Mouse (Mus musculus) limb, embryonic 11.5 days (tissue): ENCODE measurements around the gene Plod2. TPM values are rescaled to one million over a fixed set of nuclear protein-coding genes. Genes with fewer than 3 reads are reported as not detected.

Experiments used
- ATAC-seq: fragments of 200-750 bp; cut with Nextera tagmentation; 2 replicates; pipeline ENCODE4 v1.8.0; 2017; ENCODE audit warnings: low read depth; ENCODE audit not compliant: insufficient number of reproducible peaks, low FRiP score, low TSS enrichment
- DNase-seq: peaks from one replicate; pipeline ENCODE4 v3.0.0-alpha.2; 2015; ENCODE audit warnings: low spot score
- H3K27ac ChIP-seq: fragments of 300-500 bp; sonication (generic); replicated peaks from 2 replicates; pipeline ENCODE4 v1.5.1; 2014; ENCODE audit warnings: low read depth, mild to moderate bottlenecking, low read length
- H3K27me3 ChIP-seq: fragments of 300-500 bp; sonication (generic); 2 replicates; pipeline ENCODE4 v1.6.1; 2014; ENCODE audit warnings: mild to moderate bottlenecking, low read length, mixed read lengths; ENCODE audit not compliant: control insufficient read depth, insufficient read depth
- H3K36me3 ChIP-seq: fragments of 300-500 bp; sonication (generic); 2 replicates; pipeline ENCODE4 v1.6.1; 2014; ENCODE audit warnings: mild to moderate bottlenecking, low read length, moderate library complexity, mixed read lengths; ENCODE audit not compliant: control insufficient read depth, insufficient read depth
- H3K4me1 ChIP-seq: fragments of 300-500 bp; sonication (generic); 2 replicates; pipeline ENCODE4 v1.6.1; 2014; ENCODE audit warnings: low read length, mixed read lengths; ENCODE audit not compliant: control insufficient read depth, insufficient read depth
- H3K4me2 ChIP-seq: fragments of 300-500 bp; sonication (generic); 2 replicates; pipeline ENCODE4 v1.6.1; 2014; ENCODE audit warnings: low read depth, mild to moderate bottlenecking, moderate library complexity; ENCODE audit not compliant: severe bottlenecking
- H3K4me3 ChIP-seq: fragments of 300-500 bp; sonication (generic); 2 replicates; pipeline ENCODE4 v1.5.1; 2014; ENCODE audit warnings: low read depth, low read length
- H3K9ac ChIP-seq: fragments of 300-500 bp; sonication (generic); 2 replicates; pipeline ENCODE4 v1.6.1; 2014; ENCODE audit warnings: mild to moderate bottlenecking, low read length
- H3K9me3 ChIP-seq: fragments of 300-500 bp; sonication (generic); 2 replicates; pipeline ENCODE4 v1.6.1; 2016; ENCODE audit warnings: low read length; ENCODE audit not compliant: control insufficient read depth
- WGBS: fragments of 180-500 bp; shearing (Covaris S2); extraction: QIAGEN DNeasy Blood & Tissue Kit; methylation state at CpG from one replicate; pipeline ENCODE4 v1.1.7; 2014; 5-methylcytosine and 5-hydroxymethylcytosine counted together
- polyA plus RNA-seq: library from polyadenylated mRNA; unstranded; fragments of >200 nt; fragmentation: Nextera tagmentation; extraction: Ambion mirVana; gene quantifications from 2 replicates; pipeline ENCODE4 v1.2.1, GENCODE M21; 2014

The Plod2 gene
- polyA plus RNA-seq, 1 experiment from 2014 or later, result 47.8 TPM

DNA sequence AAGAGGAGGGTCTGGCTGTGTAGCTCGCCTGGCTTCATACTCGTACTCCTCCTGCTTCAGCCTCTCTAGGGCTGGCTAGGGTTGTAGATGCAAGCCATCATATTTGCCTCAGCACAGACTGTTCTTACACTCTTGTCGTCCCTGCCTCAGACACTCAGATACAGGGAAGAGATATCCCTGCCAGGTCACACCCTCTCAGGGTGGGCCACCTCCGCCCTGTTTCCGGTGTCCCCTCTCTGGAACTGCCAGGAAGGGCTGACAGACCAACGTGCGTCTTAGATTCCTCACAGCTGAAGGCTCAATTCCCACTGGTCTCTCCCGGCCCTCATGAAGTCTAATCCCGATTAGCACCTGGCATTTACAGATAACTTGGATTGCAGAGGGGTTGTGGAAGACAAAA is 6.6 kb downstream of the Plod2 start:
- WGBS, result 88% methylated on average over 9 of the region's 9 CpGs
- Histone ChIP-seq H3K9me3 (no peaks in the 10 kb centered on the region), H3K27me3 (no peaks in the 10 kb centered on the region), H3K4me1 (peaks cover 11% of the 10 kb centered on the region), H3K4me2 (no peak overlapping the region), H3K27ac (no peak overlapping the region), H3K36me3 (no peaks in the 10 kb centered on the region), H3K4me3 (no peak overlapping the region), H3K9ac (no peak overlapping the region)
- no peak for DNase-seq
- no peak for ATAC-seq

DNA sequence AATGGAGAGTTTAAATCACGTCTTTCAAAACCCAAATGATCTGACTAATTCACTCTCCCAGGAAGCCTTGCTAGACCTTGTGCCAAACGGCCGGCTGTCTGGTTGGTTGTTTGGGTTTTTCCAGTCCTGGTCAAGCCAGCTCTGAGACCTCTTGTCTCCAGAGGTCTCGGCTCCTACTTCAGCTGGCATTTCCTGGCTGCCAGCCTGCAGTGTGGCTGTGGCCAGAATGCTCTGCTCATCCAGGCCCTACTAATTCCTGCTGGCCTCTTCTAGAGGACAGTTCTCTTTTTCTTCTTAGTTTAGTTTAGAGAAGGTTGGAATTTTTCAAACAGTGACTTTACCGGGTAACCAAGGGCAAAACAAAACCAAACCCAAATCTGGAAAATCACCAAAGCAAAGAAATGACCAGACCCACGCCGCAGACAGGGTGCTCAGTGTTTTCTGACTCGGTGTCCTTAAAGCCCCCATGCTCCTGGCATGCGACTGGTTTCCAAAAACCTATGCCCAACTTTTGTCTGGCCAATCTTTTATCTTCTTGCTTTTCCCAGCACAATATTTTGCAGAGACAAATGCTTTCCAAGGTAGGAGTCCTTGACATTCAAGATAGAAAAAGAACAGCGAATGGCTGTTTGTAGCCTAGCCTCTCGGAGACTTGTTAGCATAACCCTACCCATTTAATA is 7.9 kb downstream of the Plod2 start:
- Histone ChIP-seq H3K36me3 (no peaks in the 10 kb centered on the region), H3K27me3 (no peaks in the 10 kb centered on the region), H3K4me2 (no peak overlapping the region), H3K9me3 (no peaks in the 10 kb centered on the region), H3K4me1 (peaks cover 11% of the 10 kb centered on the region), H3K27ac (no peak overlapping the region), H3K4me3 (no peak overlapping the region), H3K9ac (no peak overlapping the region)
- DNase-seq, result no peak
- 86% methylated on average over 11 of the region's 11 CpGs for WGBS
- ATAC-seq, result no peak

DNA sequence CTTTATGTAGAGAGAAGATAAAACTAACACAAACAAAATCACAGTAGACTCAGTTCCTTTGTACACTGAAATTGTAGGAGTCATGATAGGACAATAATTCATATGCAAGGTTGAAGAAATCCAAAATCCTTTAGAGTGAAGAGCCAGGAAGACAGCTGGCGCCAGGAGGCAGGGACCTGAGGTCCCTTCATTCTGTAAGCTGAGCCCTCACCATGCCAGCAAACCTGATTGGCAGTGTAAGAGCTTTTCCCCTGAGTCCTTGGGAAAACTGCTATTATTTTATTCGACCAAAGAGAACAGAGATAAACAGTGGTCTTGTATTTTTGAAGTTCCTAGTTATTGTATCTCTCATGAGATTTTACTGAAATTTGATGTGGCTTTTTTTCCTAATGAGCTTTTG is 9.0 kb downstream of the Plod2 start:
- DNase-seq (no peak), ATAC-seq (no peak)
- no peaks in the 10 kb centered on the region for H3K9me3 ChIP-seq
- H3K4me1 ChIP-seq, result peaks cover 9% of the 10 kb centered on the region
- H3K27me3 ChIP-seq, result no peaks in the 10 kb centered on the region
- H3K36me3 ChIP-seq, result no peaks in the 10 kb centered on the region
- H3K4me2 ChIP-seq, result no peak overlapping the region
- H3K27ac ChIP-seq, result no peak overlapping the region
- 75% methylated on average over 2 of the region's 2 CpGs for WGBS
- no peak overlapping the region for H3K4me3 ChIP-seq
- H3K9ac ChIP-seq, result no peak overlapping the region

DNA sequence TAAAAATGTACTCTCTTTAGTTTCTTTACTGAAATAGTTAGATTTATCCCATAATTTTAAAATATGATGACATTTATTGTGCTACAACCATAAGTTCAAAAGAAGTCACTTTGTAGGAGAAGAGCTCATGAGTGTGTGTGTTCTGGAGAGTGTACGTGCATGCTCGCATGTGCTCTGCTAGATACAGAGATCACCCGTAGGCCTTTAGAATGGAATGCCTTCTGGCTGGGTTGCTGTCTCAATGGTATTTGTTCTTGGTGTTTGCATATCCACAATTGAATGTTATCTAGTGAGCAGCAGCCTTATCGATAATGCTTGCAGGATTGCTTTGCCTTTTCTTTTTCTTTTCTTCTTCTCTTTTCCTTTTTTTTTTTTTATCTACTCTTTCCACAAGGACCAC is 9.6 kb downstream of the Plod2 start:
- Histone ChIP-seq H3K4me2 (no peak overlapping the region), H3K9ac (no peak overlapping the region), H3K27ac (no peak overlapping the region), H3K36me3 (no peaks in the 10 kb centered on the region), H3K9me3 (no peaks in the 10 kb centered on the region), H3K27me3 (no peaks in the 10 kb centered on the region), H3K4me3 (no peak overlapping the region), H3K4me1 (peaks cover 5% of the 10 kb centered on the region; the same call in 1 of the 2 replicates)
- ATAC-seq, result no peak
- DNase-seq, result no peak
- WGBS, result 90% methylated on average over 4 of the region's 4 CpGs

DNA sequence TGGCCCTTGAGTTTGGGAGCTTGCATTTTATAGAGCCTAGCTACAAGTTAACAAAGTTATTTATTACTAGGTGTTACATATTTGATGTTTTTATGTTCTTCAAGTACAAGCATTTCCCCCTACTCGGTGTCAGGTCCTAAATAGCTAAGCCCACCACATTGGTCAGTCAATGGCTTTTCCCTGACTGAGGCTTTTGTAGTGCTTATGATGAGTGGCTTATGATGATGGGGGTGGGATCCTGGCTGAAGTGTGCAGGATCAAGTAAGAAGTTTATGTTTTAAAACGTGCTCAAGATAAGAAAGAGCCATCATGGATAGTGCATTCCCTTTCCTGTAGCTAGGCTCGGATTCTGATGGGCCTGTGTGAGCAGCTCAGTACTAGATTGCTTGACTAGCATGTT is 10.7 kb downstream of the Plod2 start:
- DNase-seq, result no peak
- Histone ChIP-seq H3K4me2 (no peak overlapping the region), H3K36me3 (no peaks in the 10 kb centered on the region), H3K27ac (no peak overlapping the region), H3K9ac (no peak overlapping the region), H3K4me3 (no peak overlapping the region), H3K9me3 (no peaks in the 10 kb centered on the region), H3K4me1 (0 out of 2 replicates have a peak, but pooled peaks cover 3% of the 10 kb centered on the region), H3K27me3 (no peaks in the 10 kb centered on the region)
- 73% methylated on average over 3 of the region's 3 CpGs for WGBS
- no peak for ATAC-seq

DNA sequence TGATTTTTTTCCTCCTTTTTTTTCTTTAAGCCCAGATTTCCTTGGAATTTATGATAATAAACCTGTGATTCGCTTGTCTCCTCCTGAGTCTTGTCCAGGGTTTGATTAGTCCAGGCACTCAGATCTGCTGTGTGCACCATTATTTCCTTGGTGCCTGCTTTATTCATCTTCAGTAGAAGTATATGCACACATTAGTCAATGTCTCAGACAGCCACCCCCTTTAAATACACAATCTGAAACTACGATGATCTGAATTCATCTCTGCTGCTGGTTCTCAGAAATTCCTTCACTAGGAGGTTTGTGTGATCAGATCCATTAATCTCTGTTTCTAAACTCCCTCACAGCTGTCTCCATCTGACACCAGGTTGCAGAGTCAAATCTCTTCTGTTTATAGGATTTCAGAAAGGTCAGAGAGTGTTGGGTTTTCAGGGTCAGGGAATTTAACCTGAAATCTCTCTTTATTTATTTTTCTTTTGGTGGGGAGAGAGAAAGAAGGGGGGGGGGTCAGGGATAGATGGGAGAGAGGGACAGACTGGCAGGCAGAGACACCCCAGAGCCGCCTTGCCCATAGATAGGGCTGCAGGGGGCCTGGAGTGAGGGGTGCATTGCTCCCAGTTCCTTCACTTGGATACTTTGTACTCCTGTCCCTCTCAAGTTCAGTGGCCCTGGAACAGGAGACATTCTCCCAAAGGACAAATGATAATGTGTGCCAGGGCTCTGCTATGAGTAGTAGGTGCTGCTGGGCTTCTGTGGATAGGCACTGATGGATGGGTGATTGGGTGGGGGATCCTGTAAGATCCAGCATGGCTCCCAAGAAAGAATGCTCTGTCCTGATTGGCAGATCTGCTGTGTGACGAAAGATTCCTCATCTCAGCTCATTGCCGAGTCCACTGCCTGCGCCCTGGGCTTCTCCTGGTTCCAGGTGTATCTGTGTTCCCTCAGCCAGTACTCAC is 13.3 kb downstream of the Plod2 start:
- H3K27ac ChIP-seq, result no peak overlapping the region
- no peaks in the 10 kb centered on the region for H3K9me3 ChIP-seq
- ATAC-seq (no peak), DNase-seq (no peak)
- H3K27me3 ChIP-seq, result no peaks in the 10 kb centered on the region
- H3K4me2 ChIP-seq, result no peak overlapping the region
- WGBS, result 82% methylated on average over 6 of the region's 6 CpGs
- no peaks in the 10 kb centered on the region for H3K36me3 ChIP-seq
- H3K4me1 ChIP-seq, result peaks cover 5% of the 10 kb centered on the region; the same call in 1 of the 2 replicates
- H3K4me3 ChIP-seq, result no peak overlapping the region
- no peak overlapping the region for H3K9ac ChIP-seq

DNA sequence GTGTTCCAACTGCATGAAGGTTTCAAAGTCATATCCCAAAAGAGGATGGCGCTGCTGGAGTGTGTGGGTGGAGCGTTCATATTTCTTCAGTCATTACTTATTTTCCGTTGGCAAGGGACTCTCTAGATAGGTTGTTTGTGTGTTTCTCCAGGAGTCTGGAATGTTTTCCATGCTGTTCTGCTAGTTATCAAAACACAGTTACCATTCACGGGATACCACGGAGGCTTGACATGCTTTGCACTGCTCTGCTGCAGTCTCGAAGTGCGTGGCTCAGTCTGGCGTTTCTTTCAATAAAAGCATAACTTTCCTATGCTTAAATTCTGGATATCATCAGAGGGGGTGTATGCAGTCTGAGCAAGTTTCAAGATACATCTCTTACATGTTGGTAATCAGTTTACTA is 17.7 kb downstream of the Plod2 start:
- H3K27me3 ChIP-seq, result no peaks in the 10 kb centered on the region
- no peak overlapping the region for H3K4me3 ChIP-seq
- H3K4me1 ChIP-seq, result peaks cover 13% of the 10 kb centered on the region; the same call in 1 of the 2 replicates
- H3K36me3 ChIP-seq, result no peaks in the 10 kb centered on the region
- no peaks in the 10 kb centered on the region for H3K9me3 ChIP-seq
- ATAC-seq, result no peak
- 85% methylated on average over 8 of the region's 8 CpGs for WGBS
- no peak overlapping the region for H3K27ac ChIP-seq
- H3K4me2 ChIP-seq, result no peak overlapping the region
- no peak overlapping the region for H3K9ac ChIP-seq
- no peak for DNase-seq

DNA sequence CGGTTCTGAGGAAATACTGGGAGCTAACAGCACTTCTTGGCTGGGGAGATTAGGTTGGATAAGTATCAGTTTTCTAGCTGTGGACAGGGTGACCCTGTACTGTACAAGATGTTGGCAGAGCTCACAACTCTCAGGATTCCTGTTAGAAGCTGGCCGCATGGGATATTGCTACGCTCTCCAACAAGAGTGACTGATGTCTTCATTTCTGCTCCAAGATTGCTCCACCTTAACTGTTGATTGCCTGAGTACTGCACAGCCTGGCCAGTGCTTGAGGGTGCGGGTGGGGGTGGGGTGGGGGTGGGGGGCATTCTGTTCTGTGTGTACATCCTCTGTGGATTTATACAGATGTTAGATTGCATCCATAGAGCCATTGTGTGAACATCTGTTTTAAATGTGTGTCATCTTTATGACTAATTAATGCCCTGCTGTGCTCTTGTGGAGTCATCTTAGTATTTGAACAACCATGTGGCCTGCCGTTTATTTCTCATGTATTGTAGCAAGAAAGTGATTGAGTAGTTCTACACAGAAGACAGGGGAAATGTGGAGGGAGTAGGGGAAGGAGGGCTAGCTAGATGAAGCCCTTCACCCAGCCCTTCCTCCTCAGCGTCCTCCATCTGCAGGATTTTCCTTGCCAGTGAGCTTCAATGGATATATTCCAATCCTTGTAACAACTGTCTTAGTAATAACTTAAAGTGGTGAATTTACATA is 19.0 kb downstream of the Plod2 start:
- H3K4me2 ChIP-seq, result no peak overlapping the region
- no peaks in the 10 kb centered on the region for H3K36me3 ChIP-seq
- DNase-seq, result no peak
- 64% methylated on average over 6 of the region's 6 CpGs for WGBS
- H3K9ac ChIP-seq, result no peak overlapping the region
- no peaks in the 10 kb centered on the region for H3K9me3 ChIP-seq
- H3K27ac ChIP-seq, result no peak overlapping the region
- H3K4me3 ChIP-seq, result no peak overlapping the region
- ATAC-seq, result peak; percentile 14; the same call in 1 of the 2 replicates
- H3K4me1 ChIP-seq, result peaks cover 13% of the 10 kb centered on the region; the same call in 1 of the 2 replicates
- H3K27me3 ChIP-seq, result no peaks in the 10 kb centered on the region
